Mouse (Mus musculus) C2C12 (cell line): ENCODE data around the gene Akap7. TPM values are rescaled to one million over a fixed set of nuclear protein-coding genes. Genes with fewer than 3 reads are reported as not detected.
"Not testable (repeated sequence)": the region's sequence is repeated elsewhere in the genome, so short reads cannot be mapped to it uniquely, and the experiment has no call there.

ENCODE experiments used
- H3K27me3 ChIP-seq: one replicate; pipeline ENCODE4 v1.6.1; 2011; ENCODE audit not compliant: control insufficient read depth, insufficient read depth, insufficient read length
- H3K36me3 ChIP-seq: one replicate; pipeline ENCODE4 v1.6.1; 2011; ENCODE audit not compliant: control insufficient read depth, insufficient read depth
- H3K4me3 ChIP-seq: one replicate; pipeline ENCODE4 v1.5.1; 2011; ENCODE audit warnings: mild to moderate bottlenecking, control low read depth; ENCODE audit not compliant: poor library complexity, insufficient read depth, severe bottlenecking
- H3K79me2 ChIP-seq: one replicate; pipeline ENCODE4 v1.6.1; 2011; ENCODE audit not compliant: control insufficient read depth, insufficient read depth
- H3K79me3 ChIP-seq: one replicate; pipeline ENCODE4 v1.6.1; 2011; ENCODE audit warnings: low read depth, control low read depth
- H3ac ChIP-seq: one replicate; pipeline ENCODE3; 2011; ENCODE audit warnings: low read depth; ENCODE audit not compliant: control insufficient read depth, insufficient read length
- CEBPB ChIP-seq: IDR thresholded peaks from one replicate; pipeline ENCODE4 v1.6.1; 2011; ENCODE audit warnings: low read depth, mild to moderate bottlenecking, control low read depth, moderate library complexity
- CTCF ChIP-seq: IDR thresholded peaks from one replicate; pipeline ENCODE4 v1.5.1; 2011; ENCODE audit not compliant: control insufficient read depth, insufficient read depth, insufficient read length
- FOSL1 ChIP-seq: IDR thresholded peaks from one replicate; pipeline ENCODE4 v1.8.0; 2011; ENCODE audit warnings: mild to moderate bottlenecking, low read length; ENCODE audit not compliant: poor library complexity, insufficient read depth, severe bottlenecking
- MAX ChIP-seq: IDR thresholded peaks from one replicate; pipeline ENCODE4 v1.6.1; 2011; ENCODE audit warnings: mild to moderate bottlenecking, control low read depth
- MYOD1 ChIP-seq: IDR thresholded peaks from one replicate; pipeline ENCODE4 v1.6.1; 2011; ENCODE audit warnings: low read depth; ENCODE audit not compliant: control insufficient read depth, insufficient read length
- MYOG ChIP-seq: IDR thresholded peaks from one replicate; pipeline ENCODE4 v1.6.1; 2011; ENCODE audit not compliant: control insufficient read depth, insufficient read length; ENCODE audit errors: extremely low read depth
- USF1 ChIP-seq: IDR thresholded peaks from one replicate; pipeline ENCODE4 v1.6.1; 2011; ENCODE audit warnings: low read depth, mild to moderate bottlenecking, control low read depth, moderate library complexity
- polyA plus RNA-seq: library from polyadenylated mRNA; unstranded; fragments of >200 nt; fragmentation: generic; extraction: Trizol; gene quantifications from one replicate; pipeline ENCODE4 v1.2.1, GENCODE M21; 2012; ENCODE audit warnings: missing spikeins

The Akap7 gene
- polyA plus RNA-seq, 1 experiment: 4.6 TPM

GRCm38 (mm10) chr10:25179030-25179429, 128.6 kb downstream of the Akap7 start:
- Histone ChIP-seq H3ac (no peak overlapping the region), H3K79me3 (no peaks in the 10 kb centered on the region), H3K4me3 (no peak overlapping the region), H3K79me2 (no peaks in the 10 kb centered on the region), H3K36me3 (no peaks in the 10 kb centered on the region), H3K27me3 (no peaks in the 10 kb centered on the region)
- TF ChIP-seq MYOD1 (no peak), USF1 (no peak), CTCF (no peak)

GRCm38 (mm10) chr10:25177270-25177669, 130.4 kb downstream of the Akap7 start:
- H3K79me2 ChIP-seq: no peaks in the 10 kb centered on the region

GRCm38 (mm10) chr10:25174872-25175271, 132.8 kb downstream of the Akap7 start:
- no peaks in the 10 kb centered on the region for H3K79me3 ChIP-seq
- H3K27me3 ChIP-seq: no peaks in the 10 kb centered on the region
- H3ac ChIP-seq: no peak overlapping the region
- no peaks in the 10 kb centered on the region for H3K79me2 ChIP-seq
- TF ChIP-seq MAX: no peak
- no peak for TF ChIP-seq CEBPB
- TF ChIP-seq MYOG: no peak
- no peak for TF ChIP-seq MYOD1
- TF ChIP-seq USF1: no peak
- TF ChIP-seq FOSL1: no peak
- TF ChIP-seq CTCF: no peak
- H3K4me3 ChIP-seq: no peak overlapping the region
- no peaks in the 10 kb centered on the region for H3K36me3 ChIP-seq

More at GRCm38 (mm10) chr10:25177270-25177669, 130.4 kb downstream of the Akap7 start:
- Histone ChIP-seq H3K79me3 (no peaks in the 10 kb centered on the region), H3ac (no peak overlapping the region), H3K27me3 (no peaks in the 10 kb centered on the region), H3K4me3 (no peak overlapping the region), H3K36me3 (no peaks in the 10 kb centered on the region)
- no peak for TF ChIP-seq CEBPB
- no peak for TF ChIP-seq MYOG
- no peak for TF ChIP-seq USF1
- TF ChIP-seq MAX: no peak
- no peak for TF ChIP-seq MYOD1
- no peak for TF ChIP-seq CTCF
- TF ChIP-seq FOSL1: no peak

GRCm38 (mm10) chr10:25167365-25168194, 140.1 kb downstream of the Akap7 start:
- Histone ChIP-seq H3K4me3 (no peak overlapping the region), H3K79me3 (no peaks in the 10 kb centered on the region), H3K27me3 (no peaks in the 10 kb centered on the region), H3K79me2 (no peaks in the 10 kb centered on the region), H3K36me3 (no peaks in the 10 kb centered on the region), H3ac (no peak overlapping the region)
- TF ChIP-seq MYOD1 (no peak), FOSL1 (no peak), MAX (no peak), USF1 (no peak), MYOG (no peak), CTCF (no peak), CEBPB (no peak)

- not testable (repeated sequence) for H3K79me3 ChIP-seq, H3K27me3 ChIP-seq, H3ac ChIP-seq, H3K4me3 ChIP-seq, H3K36me3 ChIP-seq, H3K79me2 ChIP-seq
Measured at GRCm38 (mm10) chr10:25163510-25163909, 144.2 kb downstream of the Akap7 start.

- TF ChIP-seq FOSL1 (no peak), USF1 (no peak), MYOG (no peak), MYOD1 (no peak), MAX (no peak), CEBPB (no peak), CTCF (no peak)
- no peak overlapping the region for H3ac ChIP-seq
- H3K79me3 ChIP-seq: no peaks in the 10 kb centered on the region
- H3K36me3 ChIP-seq: no peaks in the 10 kb centered on the region
- H3K27me3 ChIP-seq: no peaks in the 10 kb centered on the region
- H3K4me3 ChIP-seq: no peak overlapping the region
- no peaks in the 10 kb centered on the region for H3K79me2 ChIP-seq
Measured at GRCm38 (mm10) chr10:25161701-25162100, 146.0 kb downstream of the Akap7 start.
